14 mouse cellular contexts compared by ENCODE assay signal in genomic region chr11:113435696-113436095, GRCm38 (mm10).
"Had no signal": no experiment of that assay in that cellular context is flagged by ENCODE, and none has a peak within 500 bp of the region (broad histone marks: within the 10 kb centered on the region; RNA-seq: fewer than 3 reads in every experiment).

No protein-coding gene starts in this region.

- H3K9ac ChIP-seq: limb, embryonic 12.5 days; liver, embryonic 13.5 days; liver, postnatal 0 days; neural tube, embryonic 12.5 days had no signal

- H3K27me3 ChIP-seq: limb, embryonic 12.5 days; liver, embryonic 13.5 days; neural tube, embryonic 12.5 days had no signal

- H3K36me3 ChIP-seq: limb, embryonic 12.5 days; neural tube, embryonic 12.5 days had no signal

- H3K4me3 ChIP-seq: limb, embryonic 12.5 days; liver, embryonic 13.5 days; neural tube, embryonic 12.5 days had no signal

- DNase-seq: kidney, adult 2 months; kidney, postnatal 25 days; layer of hippocampus, postnatal 36 days; liver; liver, embryonic 13.5 days; liver, postnatal 0 days; midbrain, embryonic 14.5 days; right cerebral cortex, adult 18-20 months; right cerebral cortex, postnatal 25 days; thymus, postnatal 4 days had no signal

- H3K4me1 ChIP-seq: liver, embryonic 13.5 days had no signal

- H3K9me3 ChIP-seq: limb, embryonic 12.5 days; liver, embryonic 13.5 days had no signal

- H3K27ac ChIP-seq: limb, embryonic 12.5 days; liver, embryonic 13.5 days; neural tube, embryonic 12.5 days; stomach, postnatal 0 days had no signal

- ATAC-seq: intestine, embryonic 16.5 days; liver, postnatal 0 days had no signal

- H3K4me2 ChIP-seq: limb, embryonic 12.5 days; liver, embryonic 13.5 days; neural tube, embryonic 12.5 days had no signal
